Mouse (Mus musculus): Measurements from ENCODE around the gene Abhd4.

DNA sequence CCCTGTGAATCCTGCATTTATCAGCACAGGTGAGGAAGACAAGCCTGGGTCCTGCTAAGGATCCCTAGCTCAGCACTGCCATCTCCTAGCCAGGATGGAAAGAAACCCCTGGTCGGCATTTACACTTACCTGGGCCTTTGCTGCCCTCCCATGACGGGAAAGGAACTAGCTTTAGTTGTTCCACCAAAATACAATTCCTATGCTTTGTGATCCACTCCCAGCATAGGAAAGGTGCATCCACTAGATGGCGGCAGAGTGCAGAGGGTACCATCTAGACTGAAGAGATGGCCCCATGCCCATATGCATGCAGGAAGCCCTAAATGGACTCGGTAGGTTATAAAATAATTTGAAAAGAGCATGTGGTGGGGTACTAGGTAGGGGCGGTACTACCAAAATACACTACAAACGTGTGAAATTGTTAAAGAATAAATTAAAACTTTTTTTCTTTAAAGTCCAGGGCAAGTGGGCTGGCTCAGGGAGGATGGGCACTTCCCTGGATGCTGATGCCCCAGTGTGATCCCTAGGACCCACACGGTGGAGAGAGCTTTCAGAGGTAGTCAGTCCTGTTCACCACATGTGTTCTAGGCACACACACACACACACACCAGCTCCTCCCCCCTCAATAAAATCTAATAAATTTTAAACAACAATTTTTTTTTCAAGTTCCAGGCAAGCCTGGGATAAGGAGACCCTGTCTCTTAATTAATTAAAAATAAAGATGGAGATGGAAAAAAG, 14.8 kb upstream of the Abhd4 start:
- TF ChIP-seq POLR2A (IDR thresholded peaks at IDR 0.05; ENCODE audit: control insufficient read depth, extremely low read depth, insufficient read depth, low read length, poor library complexity): no peak
- no peak for TF ChIP-seq CTCF (IDR thresholded peaks at IDR 0.05; ENCODE audit: borderline replicate concordance, control insufficient read depth, extremely low read depth, insufficient read depth, low read length, poor library complexity)

Data from thymus, adult 2 months (tissue).